Mouse (Mus musculus) cortical plate, adult 2 months (tissue): ENCODE measurements around the gene Ms4a4c.

Source experiments
- CTCF ChIP-seq: fragments of 200-500 bp; IDR thresholded peaks from 2 replicates; pipeline ENCODE4 v1.5.1; 2011; ENCODE audit warnings: mild to moderate bottlenecking, control low read depth, low read length; ENCODE audit not compliant: insufficient read depth; ENCODE audit errors: extremely low read depth
- POLR2A ChIP-seq: fragments of 200-500 bp; IDR thresholded peaks from 2 replicates; pipeline ENCODE4 v1.6.1; 2011; ENCODE audit warnings: mild to moderate bottlenecking, low read length, control low read depth; ENCODE audit not compliant: insufficient read depth; ENCODE audit errors: extremely low read depth

DNA sequence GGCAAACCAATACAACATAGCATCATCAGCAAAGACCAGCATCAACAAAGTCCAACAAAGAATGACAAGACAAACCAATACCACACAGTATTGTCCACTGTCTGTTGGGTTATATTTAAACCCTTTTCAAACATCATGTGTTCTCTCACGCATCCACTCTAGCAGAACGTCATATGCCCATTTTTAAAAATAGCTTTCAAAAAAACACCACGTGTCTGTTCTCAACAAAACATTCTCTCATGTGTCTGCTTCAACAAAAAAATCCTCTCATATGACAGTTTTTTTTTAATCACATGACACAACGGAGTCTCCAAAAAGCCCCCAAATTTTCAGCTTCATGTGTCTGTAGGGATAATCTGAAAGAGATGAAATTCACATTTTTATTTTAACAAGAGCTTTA is 16.9 kb upstream of the Ms4a4c start:
- TF ChIP-seq POLR2A, result no peak
- TF ChIP-seq CTCF, result no peak
